Mouse (Mus musculus) skeletal muscle tissue, adult 2 months (tissue): Measurements from ENCODE around the gene Usp45.
"Not testable (repeated sequence)": the region's sequence is repeated elsewhere in the genome, so short reads cannot be mapped to it uniquely, and the experiment has no call there.

ENCODE experiments used
- DNase-seq: peaks from one replicate; pipeline ENCODE4 v3.0.0-alpha.2; 2012; ENCODE audit warnings: low read depth, low spot score

The Usp45 gene

GRCm38 (mm10) chr4:21766863-21767304, at the start of gene Usp45, which contains the start of gene Tstd3:
Usp45 (plus strand) TSS chr4:21767156.
Tstd3 (minus strand) TSS chr4:21767212.
- DNase-seq: peak; percentile 48

- no peak for DNase-seq
These were observed 44.1 kb upstream of the Usp45 start for GRCm38 (mm10) chr4:21722752-21723334.

GRCm38 (mm10) chr4:21726912-21727614, 39.9 kb upstream of the Usp45 start:
- peak; percentile 18 for DNase-seq

GRCm38 (mm10) chr4:21727615-21728165, 39.3 kb upstream of the Usp45 start, which contains the start of gene Ccnc:
Ccnc (plus strand) TSS chr4:21727701.
- DNase-seq: peak; percentile 82

GRCm38 (mm10) chr4:21739169-21739568, 27.8 kb upstream of the Usp45 start:
- no peak for DNase-seq

GRCm38 (mm10) chr4:21744142-21744541, 22.8 kb upstream of the Usp45 start:
- DNase-seq: not testable (repeated sequence)

GRCm38 (mm10) chr4:21745723-21746122, 21.2 kb upstream of the Usp45 start:
- DNase-seq: no peak

- no peak for DNase-seq
These were observed 11.7 kb upstream of the Usp45 start for GRCm38 (mm10) chr4:21755123-21755789.

GRCm38 (mm10) chr4:21758860-21759259, 8.1 kb upstream of the Usp45 start:
- DNase-seq: no peak

GRCm38 (mm10) chr4:21761416-21762160, 5.4 kb upstream of the Usp45 start:
- no peak for DNase-seq

- no peak for DNase-seq
These were observed 3.1 kb upstream of the Usp45 start for GRCm38 (mm10) chr4:21763827-21764226.

- no peak for DNase-seq
These were observed 639 bp upstream of the Usp45 start for GRCm38 (mm10) chr4:21766171-21766862.

GRCm38 (mm10) chr4:21771064-21771463, 4.1 kb downstream of the Usp45 start:
- DNase-seq: no peak

- DNase-seq: no peak
These were observed 5.3 kb downstream of the Usp45 start for GRCm38 (mm10) chr4:21772306-21772705.

GRCm38 (mm10) chr4:21776091-21776945, 9.4 kb downstream of the Usp45 start:
- DNase-seq: peak; percentile 74

- no peak for DNase-seq
These were observed 9.9 kb downstream of the Usp45 start for GRCm38 (mm10) chr4:21776946-21777265.

GRCm38 (mm10) chr4:21780816-21781726, 14.1 kb downstream of the Usp45 start:
- no peak for DNase-seq

GRCm38 (mm10) chr4:21786268-21786667, 19.3 kb downstream of the Usp45 start:
- DNase-seq: no peak

GRCm38 (mm10) chr4:21788903-21789302, 21.9 kb downstream of the Usp45 start:
- DNase-seq: no peak
